Mouse (Mus musculus) hindbrain, embryonic 13.5 days (tissue): ENCODE results near the gene Letm1. TPM values are rescaled to one million over a fixed set of nuclear protein-coding genes. Genes with fewer than 3 reads are reported as not detected.

Experiments
- ATAC-seq: fragments of 200-750 bp; cut with Nextera tagmentation; 2 replicates; pipeline ENCODE4 v1.8.0; 2017; ENCODE audit warnings: moderate TSS enrichment; ENCODE audit not compliant: low FRiP score
- H3K27ac ChIP-seq: fragments of 300-500 bp; sonication (generic); 2 replicates; pipeline ENCODE4 v1.5.1; 2015; ENCODE audit warnings: inconsistent platforms, mild to moderate bottlenecking, moderate library complexity
- H3K27me3 ChIP-seq: fragments of 300-500 bp; sonication (generic); 2 replicates; pipeline ENCODE4 v1.6.1; 2015; ENCODE audit warnings: mild to moderate bottlenecking, inconsistent platforms
- H3K36me3 ChIP-seq: fragments of 300-500 bp; sonication (generic); 2 replicates; pipeline ENCODE4 v1.6.1; 2015; ENCODE audit warnings: mild to moderate bottlenecking, inconsistent platforms
- H3K4me1 ChIP-seq: fragments of 300-500 bp; sonication (generic); replicated peaks from 2 replicates; pipeline ENCODE4 v1.6.1; 2015; ENCODE audit warnings: inconsistent platforms
- H3K4me2 ChIP-seq: fragments of 300-500 bp; sonication (generic); 2 replicates; pipeline ENCODE4 v1.6.1; 2015; ENCODE audit warnings: inconsistent platforms, mild to moderate bottlenecking, moderate library complexity
- H3K4me3 ChIP-seq: fragments of 300-500 bp; sonication (generic); 2 replicates; pipeline ENCODE4 v1.5.1; 2015; ENCODE audit warnings: mild to moderate bottlenecking, inconsistent platforms
- H3K9ac ChIP-seq: fragments of 300-500 bp; sonication (generic); 2 replicates; pipeline ENCODE4 v1.6.1; 2015; ENCODE audit warnings: mild to moderate bottlenecking, inconsistent platforms
- H3K9me3 ChIP-seq: fragments of 300-500 bp; sonication (generic); 2 replicates; pipeline ENCODE4 v1.6.1; 2016; ENCODE audit warnings: inconsistent platforms
- WGBS: fragments of 180-500 bp; shearing (Covaris S2); methylation state at CpG from one replicate; pipeline ENCODE4 v1.1.7; 2015; 5-methylcytosine and 5-hydroxymethylcytosine counted together
- polyA plus RNA-seq: library from polyadenylated mRNA; unstranded; fragments of >200 nt; fragmentation: Nextera tagmentation; extraction: Ambion mirVana; gene quantifications from 2 replicates; pipeline ENCODE4 v1.2.1, GENCODE M21; 2015

Letm1 gene
- 58.0 and 58.5 TPM in 2 replicates for polyA plus RNA-seq

GRCm38 (mm10) chr5:33782345-33782998, at the start of gene Letm1:
Gene Letm1 (minus strand): TSS chr5:33782817.
- peaks cover 5% of the 10 kb centered on the region for H3K36me3 ChIP-seq
- under 1% methylated on average over 65 of the region's 65 CpGs for WGBS
- H3K27me3 ChIP-seq = no peaks in the 10 kb centered on the region
- H3K9ac ChIP-seq = peak within 1 kb of the TSS; percentile 92
- H3K4me2 ChIP-seq = peak within 1 kb of the TSS; percentile 91
- peak within 1 kb of the TSS; percentile 92 for H3K27ac ChIP-seq
- H3K4me3 ChIP-seq = peak within 1 kb of the TSS; percentile 89
- peaks cover 27% of the 10 kb centered on the region for H3K4me1 ChIP-seq
- no peaks in the 10 kb centered on the region for H3K9me3 ChIP-seq
- ATAC-seq = peak; percentile 100

GRCm38 (mm10) chr5:33830832-33831231, 48.2 kb upstream of the Letm1 start:
- no peak overlapping the region for H3K4me2 ChIP-seq
- H3K9ac ChIP-seq = no peak overlapping the region
- H3K27ac ChIP-seq = no peak overlapping the region
- H3K4me3 ChIP-seq = no peak overlapping the region
- WGBS = 69% methylated on average over 1 of the region's 1 CpGs
- no peak for ATAC-seq
- H3K4me1 ChIP-seq = peaks cover 16% of the 10 kb centered on the region
- H3K27me3 ChIP-seq = no peaks in the 10 kb centered on the region
- peaks cover 4% of the 10 kb centered on the region; the same call in 1 of the 2 replicates for H3K36me3 ChIP-seq
- H3K9me3 ChIP-seq = no peaks in the 10 kb centered on the region

GRCm38 (mm10) chr5:33829958-33830357, 47.3 kb upstream of the Letm1 start:
- no peak overlapping the region for H3K9ac ChIP-seq
- no peak overlapping the region for H3K27ac ChIP-seq
- no peak overlapping the region for H3K4me2 ChIP-seq
- peaks cover 25% of the 10 kb centered on the region for H3K4me1 ChIP-seq
- H3K9me3 ChIP-seq = no peaks in the 10 kb centered on the region
- H3K27me3 ChIP-seq = no peaks in the 10 kb centered on the region
- WGBS = 96% methylated on average over 3 of the region's 3 CpGs
- H3K4me3 ChIP-seq = no peak overlapping the region
- no peak for ATAC-seq
- peaks cover 4% of the 10 kb centered on the region; the same call in 1 of the 2 replicates for H3K36me3 ChIP-seq

GRCm38 (mm10) chr5:33828107-33828506, 45.5 kb upstream of the Letm1 start:
- H3K27ac ChIP-seq = no peak overlapping the region
- no peak overlapping the region for H3K4me2 ChIP-seq
- H3K36me3 ChIP-seq = peaks cover 4% of the 10 kb centered on the region; the same call in 1 of the 2 replicates
- peaks cover 39% of the 10 kb centered on the region for H3K4me1 ChIP-seq
- 88% methylated on average over 8 of the region's 8 CpGs for WGBS
- no peaks in the 10 kb centered on the region for H3K9me3 ChIP-seq
- no peaks in the 10 kb centered on the region for H3K27me3 ChIP-seq
- H3K4me3 ChIP-seq = no peak overlapping the region
- H3K9ac ChIP-seq = no peak overlapping the region
- ATAC-seq = no peak

- ATAC-seq = no peak
- no peaks in the 10 kb centered on the region for H3K9me3 ChIP-seq
- H3K4me1 ChIP-seq = peaks cover 51% of the 10 kb centered on the region
- H3K27ac ChIP-seq = no peak overlapping the region; the same call in 1 of the 2 replicates
- no peaks in the 10 kb centered on the region for H3K27me3 ChIP-seq
- H3K4me3 ChIP-seq = no peak overlapping the region
- peak overlapping the region; percentile 29; the same call in 1 of the 2 replicates for H3K9ac ChIP-seq
- no peaks in the 10 kb centered on the region for H3K36me3 ChIP-seq
- H3K4me2 ChIP-seq = 0 out of 2 replicates have a peak overlapping the region, but pooled peaks have one; percentile 8
Measured at GRCm38 (mm10) chr5:33826001-33826400, 43.4 kb upstream of the Letm1 start.

- Histone ChIP-seq H3K27ac (no peak overlapping the region), H3K4me2 (peak overlapping the region; percentile 72), H3K9me3 (no peaks in the 10 kb centered on the region), H3K4me1 (peaks cover 65% of the 10 kb centered on the region), H3K27me3 (no peaks in the 10 kb centered on the region), H3K9ac (peak overlapping the region; percentile 100; the same call in 1 of the 2 replicates), H3K4me3 (peak overlapping the region; percentile 100), H3K36me3 (no peaks in the 10 kb centered on the region)
- no peak for ATAC-seq
- WGBS = 25% methylated on average over 3 of the region's 3 CpGs
Measured at GRCm38 (mm10) chr5:33822456-33822855, 39.8 kb upstream of the Letm1 start.

- Histone ChIP-seq H3K9me3 (no peaks in the 10 kb centered on the region), H3K27me3 (no peaks in the 10 kb centered on the region), H3K36me3 (no peaks in the 10 kb centered on the region), H3K4me2 (peak overlapping the region; percentile 72), H3K9ac (peak overlapping the region; percentile 100), H3K27ac (no peak overlapping the region), H3K4me1 (peaks cover 61% of the 10 kb centered on the region), H3K4me3 (peak overlapping the region; percentile 100)
- no peak for ATAC-seq
- WGBS = 47% methylated on average over 2 of the region's 2 CpGs
Measured at GRCm38 (mm10) chr5:33821901-33822427, 39.3 kb upstream of the Letm1 start.

- under 1% methylated on average over 97 of the region's 121 CpGs for WGBS
- Histone ChIP-seq H3K4me3 (peak overlapping the region; percentile 100), H3K27ac (peak overlapping the region; percentile 100), H3K36me3 (no peaks in the 10 kb centered on the region), H3K4me2 (peak overlapping the region; percentile 72), H3K9me3 (no peaks in the 10 kb centered on the region), H3K9ac (peak overlapping the region; percentile 100), H3K27me3 (no peaks in the 10 kb centered on the region), H3K4me1 (peaks cover 54% of the 10 kb centered on the region)
- peak; percentile 59 for ATAC-seq
Measured at GRCm38 (mm10) chr5:33820733-33821621, 38.4 kb upstream of the Letm1 start.

- ATAC-seq = peak; percentile 82
- Histone ChIP-seq H3K36me3 (no peaks in the 10 kb centered on the region), H3K4me1 (peaks cover 45% of the 10 kb centered on the region), H3K4me3 (peak within 1 kb of the TSS; percentile 100), H3K9me3 (no peaks in the 10 kb centered on the region), H3K27ac (peak within 1 kb of the TSS; percentile 100), H3K4me2 (peak within 1 kb of the TSS; percentile 84), H3K9ac (peak within 1 kb of the TSS; percentile 100), H3K27me3 (no peaks in the 10 kb centered on the region)
- under 1% methylated on average over 93 of the region's 136 CpGs for WGBS
Measured at GRCm38 (mm10) chr5:33819876-33820732, 37.5 kb upstream of the Letm1 start, which contains the start of gene Nsd2. Gene Nsd2 (plus strand): TSS chr5:33820725.

GRCm38 (mm10) chr5:33819141-33819875, 36.7 kb upstream of the Letm1 start:
- WGBS = 7% methylated on average over 9 of the region's 9 CpGs
- peak overlapping the region; percentile 85 for H3K9ac ChIP-seq
- peaks cover 37% of the 10 kb centered on the region for H3K4me1 ChIP-seq
- peak overlapping the region; percentile 100 for H3K27ac ChIP-seq
- peak overlapping the region; percentile 100 for H3K4me3 ChIP-seq
- H3K27me3 ChIP-seq = no peaks in the 10 kb centered on the region
- no peaks in the 10 kb centered on the region for H3K9me3 ChIP-seq
- H3K36me3 ChIP-seq = no peaks in the 10 kb centered on the region
- H3K4me2 ChIP-seq = peak overlapping the region; percentile 84
- peak; percentile 47 for ATAC-seq

GRCm38 (mm10) chr5:33818104-33818503, 35.5 kb upstream of the Letm1 start:
- no peak for ATAC-seq
- Histone ChIP-seq H3K9me3 (no peaks in the 10 kb centered on the region), H3K4me3 (no peak overlapping the region), H3K4me1 (peaks cover 29% of the 10 kb centered on the region), H3K4me2 (no peak overlapping the region), H3K36me3 (no peaks in the 10 kb centered on the region), H3K9ac (no peak overlapping the region), H3K27ac (no peak overlapping the region), H3K27me3 (no peaks in the 10 kb centered on the region)
- 4% methylated on average over 5 of the region's 5 CpGs for WGBS
